Mouse (Mus musculus): ENCODE data around the gene Dmac1.

GRCm38 (mm10) chr4:75267866-75268265, 10.2 kb downstream of the Dmac1 start:
- TF ChIP-seq CTCF (IDR thresholded peaks at IDR 0.05; ENCODE audit: extremely low read depth, insufficient read length, insufficient replicate concordance, low read depth, low read length) (no peak), POLR2A (IDR thresholded peaks at IDR 0.05; ENCODE audit: low read depth, low read length) (no peak)
